Mouse (Mus musculus) hindbrain, embryonic 15.5 days (tissue): ENCODE measurements around the gene Lrch3. TPM values are rescaled to one million over a fixed set of nuclear protein-coding genes. Genes with fewer than 3 reads are reported as not detected.

Source experiments
- ATAC-seq: fragments of 200-750 bp; cut with Nextera tagmentation; 2 replicates; pipeline ENCODE4 v1.8.0; 2017; ENCODE audit warnings: low read depth, moderate number of reproducible peaks, moderate TSS enrichment; ENCODE audit not compliant: low FRiP score
- H3K27ac ChIP-seq: fragments of 300-500 bp; sonication (generic); replicated peaks from 2 replicates; pipeline ENCODE4 v1.5.1; 2015; ENCODE audit warnings: mild to moderate bottlenecking, inconsistent platforms
- H3K27me3 ChIP-seq: fragments of 300-500 bp; sonication (generic); 2 replicates; pipeline ENCODE4 v1.6.1; 2015; ENCODE audit warnings: control low read depth, inconsistent platforms
- H3K36me3 ChIP-seq: fragments of 300-500 bp; sonication (generic); 2 replicates; pipeline ENCODE4 v1.6.1; 2015; ENCODE audit warnings: control low read depth, inconsistent platforms
- H3K4me1 ChIP-seq: fragments of 300-500 bp; sonication (generic); replicated peaks from 2 replicates; pipeline ENCODE4 v1.6.1; 2015; ENCODE audit warnings: control low read depth, inconsistent platforms
- H3K4me2 ChIP-seq: fragments of 300-500 bp; sonication (generic); 2 replicates; pipeline ENCODE4 v1.6.1; 2015; ENCODE audit warnings: moderate library complexity, mild to moderate bottlenecking, inconsistent platforms
- H3K4me3 ChIP-seq: fragments of 300-500 bp; sonication (generic); 2 replicates; pipeline ENCODE4 v1.5.1; 2015; ENCODE audit warnings: mild to moderate bottlenecking, inconsistent platforms
- H3K9ac ChIP-seq: fragments of 300-500 bp; sonication (generic); 2 replicates; pipeline ENCODE4 v1.6.1; 2015; ENCODE audit warnings: inconsistent platforms
- H3K9me3 ChIP-seq: fragments of 300-500 bp; sonication (generic); 2 replicates; pipeline ENCODE4 v1.6.1; 2016; ENCODE audit warnings: control low read depth, inconsistent platforms
- WGBS: fragments of 180-500 bp; shearing (Covaris S2); methylation state at CpG from one replicate; pipeline ENCODE4 v1.1.7; 2015; 5-methylcytosine and 5-hydroxymethylcytosine counted together
- polyA plus RNA-seq: library from polyadenylated mRNA; unstranded; fragments of >200 nt; fragmentation: Nextera tagmentation; extraction: Ambion mirVana; gene quantifications from 2 replicates; pipeline ENCODE4 v1.2.1, GENCODE M21; 2015

Gene Lrch3
- polyA plus RNA-seq, 1 experiment from 2014 or later, result 39.6 TPM

GRCm38 (mm10) chr16:33059471-33059870 lies 145.6 kb downstream of the Lrch3 start:
- H3K9ac ChIP-seq, result no peak overlapping the region
- H3K4me3 ChIP-seq, result no peak overlapping the region
- H3K4me2 ChIP-seq, result no peak overlapping the region
- H3K36me3 ChIP-seq, result peaks cover 30% of the 10 kb centered on the region
- no peak for ATAC-seq
- peaks cover 43% of the 10 kb centered on the region for H3K4me1 ChIP-seq
- H3K27me3 ChIP-seq, result no peaks in the 10 kb centered on the region
- H3K27ac ChIP-seq, result no peak overlapping the region
- WGBS, result 83% methylated on average over 1 of the region's 1 CpGs
- H3K9me3 ChIP-seq, result no peaks in the 10 kb centered on the region

DNA sequence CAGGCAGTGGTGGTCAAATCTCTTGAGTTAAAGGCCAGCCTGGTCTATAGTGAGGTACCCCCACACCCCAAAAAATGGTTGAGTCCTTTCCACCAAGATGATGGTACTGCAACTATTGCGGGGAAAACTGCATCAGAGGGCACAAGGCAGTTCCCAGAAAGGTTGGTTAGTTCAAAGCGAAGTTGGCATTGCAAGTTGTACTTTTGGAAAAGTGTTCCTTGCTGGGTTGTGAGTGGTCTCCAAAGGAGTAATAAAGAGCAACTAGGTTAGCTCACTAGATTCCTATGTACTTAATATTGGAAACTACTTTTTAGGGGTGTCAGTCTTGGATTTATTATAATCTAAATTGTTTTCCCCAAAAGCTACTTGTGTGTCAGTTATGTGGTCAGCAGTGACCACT lies 147.0 kb downstream of the Lrch3 start:
- no peak for ATAC-seq
- Histone ChIP-seq H3K36me3 (peaks cover 30% of the 10 kb centered on the region), H3K4me1 (peaks cover 39% of the 10 kb centered on the region), H3K27me3 (no peaks in the 10 kb centered on the region), H3K27ac (no peak overlapping the region), H3K4me3 (no peak overlapping the region), H3K4me2 (no peak overlapping the region), H3K9me3 (no peaks in the 10 kb centered on the region), H3K9ac (no peak overlapping the region)
- WGBS, result 74% methylated on average over 2 of the region's 2 CpGs

DNA sequence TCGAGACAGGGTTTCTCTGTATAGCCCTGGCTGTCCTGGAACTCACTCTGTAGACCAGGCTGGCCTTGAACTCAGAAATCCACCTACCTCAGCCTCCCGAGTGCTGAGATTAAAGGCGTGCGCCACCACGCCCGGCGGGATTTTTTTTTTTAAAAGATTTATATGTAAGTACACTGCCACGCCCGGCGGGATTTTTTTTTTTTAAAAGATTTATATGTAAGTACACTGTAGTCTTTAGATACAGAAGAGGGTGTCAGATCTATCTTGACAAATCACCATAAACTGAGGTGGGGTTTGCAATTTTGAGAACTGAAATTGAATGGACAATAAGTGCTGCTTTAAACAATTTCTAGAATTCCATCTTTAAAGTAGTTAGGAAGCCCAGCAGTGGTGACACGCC lies 147.5 kb downstream of the Lrch3 start:
- H3K9ac ChIP-seq, result peak overlapping the region; percentile 64; the same call in 1 of the 2 replicates
- 51% methylated on average over 11 of the region's 11 CpGs for WGBS
- peaks cover 39% of the 10 kb centered on the region for H3K4me1 ChIP-seq
- ATAC-seq, result no peak
- peaks cover 31% of the 10 kb centered on the region for H3K36me3 ChIP-seq
- no peaks in the 10 kb centered on the region for H3K27me3 ChIP-seq
- H3K27ac ChIP-seq, result peak overlapping the region; percentile 83
- peak overlapping the region; percentile 81 for H3K4me2 ChIP-seq
- peak overlapping the region; percentile 70; the same call in 1 of the 2 replicates for H3K4me3 ChIP-seq
- no peaks in the 10 kb centered on the region for H3K9me3 ChIP-seq

- Histone ChIP-seq H3K9me3 (no peaks in the 10 kb centered on the region), H3K4me3 (peak within 1 kb of the TSS; percentile 70), H3K4me2 (peak within 1 kb of the TSS; percentile 81), H3K36me3 (peaks cover 39% of the 10 kb centered on the region), H3K27ac (peak within 1 kb of the TSS; percentile 83), H3K27me3 (no peaks in the 10 kb centered on the region), H3K4me1 (peaks cover 38% of the 10 kb centered on the region), H3K9ac (peak within 1 kb of the TSS; percentile 64)
- peak; percentile 97 for ATAC-seq
- WGBS, result under 1% methylated on average over 58 of the region's 64 CpGs
These were observed 148.3 kb downstream of the Lrch3 start, which contains the start of gene Lmln for GRCm38 (mm10) chr16:33062024-33062681. Gene Lmln, plus strand, starts transcription at chr16:33062521.

GRCm38 (mm10) chr16:33062682-33063131 lies 148.8 kb downstream of the Lrch3 start:
- Histone ChIP-seq H3K36me3 (peaks cover 39% of the 10 kb centered on the region), H3K9me3 (no peaks in the 10 kb centered on the region), H3K27me3 (no peaks in the 10 kb centered on the region), H3K4me3 (peak overlapping the region; percentile 70), H3K9ac (peak overlapping the region; percentile 64), H3K4me2 (peak overlapping the region; percentile 81), H3K4me1 (peaks cover 33% of the 10 kb centered on the region), H3K27ac (peak overlapping the region; percentile 83)
- no peak for ATAC-seq
- under 1% methylated on average over 33 of the region's 35 CpGs for WGBS

GRCm38 (mm10) chr16:33063267-33063666 lies 149.4 kb downstream of the Lrch3 start:
- no peak for ATAC-seq
- peak overlapping the region; percentile 83; the same call in 1 of the 2 replicates for H3K27ac ChIP-seq

DNA sequence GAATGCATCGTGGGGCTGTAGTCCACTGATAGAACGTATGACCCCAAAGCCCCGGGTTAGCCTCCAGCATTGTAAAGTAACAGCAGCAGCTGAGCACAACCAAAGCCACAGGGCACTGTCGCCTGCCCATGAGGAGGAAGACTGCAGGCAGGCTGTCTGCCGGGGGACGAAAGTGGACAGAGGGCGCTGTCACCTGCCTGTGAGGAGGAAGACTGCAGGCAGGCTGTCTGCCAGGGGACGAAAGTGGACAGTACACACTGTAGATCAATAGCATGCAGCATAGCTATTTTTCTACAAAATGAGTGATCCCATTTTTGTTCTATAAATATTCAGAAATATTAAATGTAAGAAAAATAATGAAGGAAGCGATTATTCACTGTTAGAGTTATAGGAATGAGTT lies 150.7 kb downstream of the Lrch3 start:
- Histone ChIP-seq H3K36me3 (peaks cover 29% of the 10 kb centered on the region), H3K27me3 (no peaks in the 10 kb centered on the region), H3K4me3 (no peak overlapping the region), H3K9me3 (no peaks in the 10 kb centered on the region), H3K4me2 (no peak overlapping the region), H3K9ac (no peak overlapping the region), H3K4me1 (peaks cover 19% of the 10 kb centered on the region), H3K27ac (no peak overlapping the region)
- no peak for ATAC-seq
- WGBS, result 76% methylated on average over 9 of the region's 9 CpGs

More at GRCm38 (mm10) chr16:33063267-33063666, 149.4 kb downstream of the Lrch3 start:
- peak overlapping the region; percentile 70 for H3K4me3 ChIP-seq
- H3K4me2 ChIP-seq, result peak overlapping the region; percentile 81
- H3K9me3 ChIP-seq, result no peaks in the 10 kb centered on the region
- peaks cover 27% of the 10 kb centered on the region for H3K4me1 ChIP-seq
- peaks cover 37% of the 10 kb centered on the region for H3K36me3 ChIP-seq
- H3K27me3 ChIP-seq, result no peaks in the 10 kb centered on the region
- WGBS, result 15% methylated on average over 7 of the region's 7 CpGs
- peak overlapping the region; percentile 64 for H3K9ac ChIP-seq

Other genes starting within 250 kb of the Lrch3 start
- gene Muc4, start 178.2 kb upstream of the Lrch3 start, polyA plus RNA-seq, result not detected in 2 replicates
- gene Muc20, start 116.7 kb upstream of the Lrch3 start, polyA plus RNA-seq, result 0.06 TPM in 1 of 2 replicates, not detected in the other
- gene Smbd1, start 103.6 kb upstream of the Lrch3 start, polyA plus RNA-seq, result not detected in 2 replicates
- gene Fyttd1, start 36.6 kb upstream of the Lrch3 start, polyA plus RNA-seq, result 106 and 109 TPM in 2 replicates
- 36.1 and 38.4 TPM in 2 replicates for gene Rubcn, start 36.3 kb upstream of the Lrch3 start, polyA plus RNA-seq
- gene Iqcg, start 142.1 kb downstream of the Lrch3 start, polyA plus RNA-seq, result 6.0 and 6.5 TPM in 2 replicates
- gene Rpl35a, start 142.4 kb downstream of the Lrch3 start, polyA plus RNA-seq, result 425 and 508 TPM in 2 replicates
- 4.4 and 4.6 TPM in 2 replicates for gene Lmln, start 148.4 kb downstream of the Lrch3 start, polyA plus RNA-seq